Mouse (Mus musculus): Measurements from ENCODE around the gene Myo1d. TPM values are rescaled to one million over a fixed set of nuclear protein-coding genes. Genes with fewer than 3 reads are reported as not detected.

Myo1d gene
- polyA plus RNA-seq, 1 experiment, result 5.9 TPM

GRCm38 (mm10) chr11:80577747-80578640 lies 201.8 kb downstream of the Myo1d start:
- no peaks in the 10 kb centered on the region for H3K36me3 ChIP-seq (ENCODE audit: control insufficient read depth, insufficient read depth, low read length)
- DNase-seq, result no peak
- H3K27ac ChIP-seq (ENCODE audit: control insufficient read depth, insufficient read depth, low read length), result no peak overlapping the region
- no peak overlapping the region for H3K4me3 ChIP-seq (ENCODE audit: control insufficient read depth, insufficient read depth, low read length)
- no peaks in the 10 kb centered on the region for H3K27me3 ChIP-seq (ENCODE audit: control insufficient read depth, insufficient read depth, low read length)
- TF ChIP-seq POLR2A (IDR thresholded peaks at IDR 0.05; ENCODE audit: control insufficient read depth, extremely low read depth, insufficient read depth, low read length, poor library complexity) (no peak), CTCF (IDR thresholded peaks at IDR 0.05; ENCODE audit: borderline replicate concordance, control insufficient read depth, extremely low read depth, insufficient read depth, low read length, poor library complexity) (no peak)
- H3K4me1 ChIP-seq (replicated peaks; ENCODE audit: control insufficient read depth, insufficient read depth, low read length), result no peaks in the 10 kb centered on the region
- 83% methylated on average over 14 of the region's 14 CpGs for WGBS

DNA sequence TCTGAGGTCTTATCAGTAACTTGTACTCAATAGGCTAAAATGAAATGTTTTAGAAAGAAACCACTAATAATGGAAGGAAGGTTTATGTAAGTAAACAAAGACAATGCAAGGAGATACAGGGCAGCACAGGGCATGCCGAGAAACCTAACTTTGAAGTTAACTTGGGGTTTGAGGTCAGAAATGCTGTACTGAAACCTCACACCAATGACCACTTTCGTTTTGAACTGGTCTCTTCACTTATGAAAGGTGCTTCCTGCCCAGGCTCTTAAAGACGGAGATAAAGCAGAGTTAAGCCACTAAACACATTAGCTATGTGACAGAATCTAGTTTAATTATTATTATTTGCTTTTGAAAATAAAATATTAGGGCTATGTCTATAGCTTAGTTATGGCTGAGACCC lies 204.0 kb downstream of the Myo1d start:
- Histone ChIP-seq H3K27me3 (ENCODE audit: control insufficient read depth, insufficient read depth, low read length) (no peaks in the 10 kb centered on the region), H3K36me3 (ENCODE audit: control insufficient read depth, insufficient read depth, low read length) (no peaks in the 10 kb centered on the region), H3K4me3 (ENCODE audit: control insufficient read depth, insufficient read depth, low read length) (no peak overlapping the region), H3K4me1 (replicated peaks; ENCODE audit: control insufficient read depth, insufficient read depth, low read length) (no peaks in the 10 kb centered on the region), H3K27ac (ENCODE audit: control insufficient read depth, insufficient read depth, low read length) (no peak overlapping the region)
- WGBS, result 12% methylated on average over 3 of the region's 3 CpGs
- no peak for DNase-seq
- no peak for TF ChIP-seq POLR2A (IDR thresholded peaks at IDR 0.05; ENCODE audit: control insufficient read depth, extremely low read depth, insufficient read depth, low read length, poor library complexity)
- TF ChIP-seq CTCF (IDR thresholded peaks at IDR 0.05; ENCODE audit: borderline replicate concordance, control insufficient read depth, extremely low read depth, insufficient read depth, low read length, poor library complexity), result no peak

GRCm38 (mm10) chr11:80566286-80566685 lies 213.5 kb downstream of the Myo1d start:
- Histone ChIP-seq H3K36me3 (ENCODE audit: control insufficient read depth, insufficient read depth, low read length) (no peaks in the 10 kb centered on the region), H3K27ac (ENCODE audit: control insufficient read depth, insufficient read depth, low read length) (no peak overlapping the region), H3K4me1 (replicated peaks; ENCODE audit: control insufficient read depth, insufficient read depth, low read length) (no peaks in the 10 kb centered on the region), H3K27me3 (ENCODE audit: control insufficient read depth, insufficient read depth, low read length) (no peaks in the 10 kb centered on the region), H3K4me3 (ENCODE audit: control insufficient read depth, insufficient read depth, low read length) (no peak overlapping the region)
- TF ChIP-seq CTCF (IDR thresholded peaks at IDR 0.05; ENCODE audit: borderline replicate concordance, control insufficient read depth, extremely low read depth, insufficient read depth, low read length, poor library complexity) (no peak), POLR2A (IDR thresholded peaks at IDR 0.05; ENCODE audit: control insufficient read depth, extremely low read depth, insufficient read depth, low read length, poor library complexity) (no peak)
- no peak for DNase-seq
- WGBS, result 88% methylated on average over 3 of the region's 3 CpGs

DNA sequence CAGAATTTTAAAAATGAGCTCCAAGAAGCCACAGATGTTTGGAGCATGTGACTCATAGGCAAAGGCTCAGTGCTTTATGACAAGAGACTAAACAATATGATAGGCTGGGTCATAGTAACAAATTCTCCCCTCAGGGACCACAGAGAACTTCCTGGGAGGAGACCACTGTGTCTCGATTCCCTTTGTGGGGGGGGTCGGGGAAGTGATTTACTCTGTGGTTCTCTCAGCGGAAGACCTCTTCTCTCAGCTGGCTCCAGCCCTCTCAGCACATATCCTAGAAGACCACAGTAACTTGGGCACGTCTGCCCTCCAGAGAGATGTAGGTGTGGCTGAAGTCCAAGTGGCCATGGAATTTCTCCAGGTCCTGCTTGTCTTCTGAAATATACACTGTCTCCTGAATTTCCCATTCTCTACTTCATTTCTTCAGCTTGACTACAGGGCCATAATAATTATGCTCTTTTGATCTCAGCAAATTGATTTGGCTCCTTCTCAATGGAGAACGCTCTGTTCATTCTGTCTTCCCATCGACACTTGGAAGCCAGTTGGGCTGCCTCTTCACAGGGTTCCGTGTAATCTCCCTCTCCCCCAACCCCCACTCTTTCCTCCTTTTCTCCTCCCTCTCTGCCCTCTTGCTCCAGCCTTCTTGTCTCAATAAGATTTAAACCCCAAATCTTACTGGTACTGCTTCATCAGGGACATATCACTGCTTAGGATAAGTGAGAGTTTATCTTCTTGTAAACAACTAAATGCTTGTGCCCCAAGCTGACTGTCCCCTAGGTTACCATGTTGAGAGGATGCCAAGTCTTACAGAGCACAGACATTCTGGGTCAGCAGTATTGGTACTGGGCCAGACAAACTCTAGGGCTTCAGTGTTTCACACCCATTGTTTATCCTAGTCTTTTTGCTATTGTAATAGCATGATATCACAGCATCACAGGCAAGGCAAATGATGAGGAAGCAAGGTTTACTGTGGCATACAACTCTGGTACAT lies 214.6 kb downstream of the Myo1d start:
- TF ChIP-seq POLR2A (IDR thresholded peaks at IDR 0.05; ENCODE audit: control insufficient read depth, extremely low read depth, insufficient read depth, low read length, poor library complexity) (no peak), CTCF (IDR thresholded peaks at IDR 0.05; ENCODE audit: borderline replicate concordance, control insufficient read depth, extremely low read depth, insufficient read depth, low read length, poor library complexity) (no peak)
- 47% methylated on average over 7 of the region's 7 CpGs for WGBS
- DNase-seq, result no peak
- Histone ChIP-seq H3K4me1 (replicated peaks; ENCODE audit: control insufficient read depth, insufficient read depth, low read length) (no peaks in the 10 kb centered on the region), H3K4me3 (ENCODE audit: control insufficient read depth, insufficient read depth, low read length) (no peak overlapping the region), H3K36me3 (ENCODE audit: control insufficient read depth, insufficient read depth, low read length) (no peaks in the 10 kb centered on the region), H3K27ac (ENCODE audit: control insufficient read depth, insufficient read depth, low read length) (no peak overlapping the region), H3K27me3 (ENCODE audit: control insufficient read depth, insufficient read depth, low read length) (no peaks in the 10 kb centered on the region)

GRCm38 (mm10) chr11:80562479-80562878 lies 217.3 kb downstream of the Myo1d start:
- Histone ChIP-seq H3K4me1 (replicated peaks; ENCODE audit: control insufficient read depth, insufficient read depth, low read length) (no peaks in the 10 kb centered on the region), H3K27me3 (ENCODE audit: control insufficient read depth, insufficient read depth, low read length) (no peaks in the 10 kb centered on the region), H3K27ac (ENCODE audit: control insufficient read depth, insufficient read depth, low read length) (no peak overlapping the region), H3K36me3 (ENCODE audit: control insufficient read depth, insufficient read depth, low read length) (no peaks in the 10 kb centered on the region), H3K4me3 (ENCODE audit: control insufficient read depth, insufficient read depth, low read length) (no peak overlapping the region)
- peak; percentile 72 for DNase-seq
- WGBS, result 64% methylated on average over 3 of the region's 3 CpGs
- no peak for TF ChIP-seq POLR2A (IDR thresholded peaks at IDR 0.05; ENCODE audit: control insufficient read depth, extremely low read depth, insufficient read depth, low read length, poor library complexity)
- no peak for TF ChIP-seq CTCF (IDR thresholded peaks at IDR 0.05; ENCODE audit: borderline replicate concordance, control insufficient read depth, extremely low read depth, insufficient read depth, low read length, poor library complexity)

- Histone ChIP-seq H3K4me3 (ENCODE audit: control insufficient read depth, insufficient read depth, low read length) (no peak overlapping the region), H3K4me1 (replicated peaks; ENCODE audit: control insufficient read depth, insufficient read depth, low read length) (no peaks in the 10 kb centered on the region), H3K27me3 (ENCODE audit: control insufficient read depth, insufficient read depth, low read length) (no peaks in the 10 kb centered on the region), H3K36me3 (ENCODE audit: control insufficient read depth, insufficient read depth, low read length) (no peaks in the 10 kb centered on the region), H3K27ac (ENCODE audit: control insufficient read depth, insufficient read depth, low read length) (no peak overlapping the region)
- DNase-seq, result no peak
- TF ChIP-seq POLR2A (IDR thresholded peaks at IDR 0.05; ENCODE audit: control insufficient read depth, extremely low read depth, insufficient read depth, low read length, poor library complexity) (no peak), CTCF (IDR thresholded peaks at IDR 0.05; ENCODE audit: borderline replicate concordance, control insufficient read depth, extremely low read depth, insufficient read depth, low read length, poor library complexity) (no peak)
- WGBS, result 17% methylated on average over 5 of the region's 5 CpGs
These were observed 219.1 kb downstream of the Myo1d start for GRCm38 (mm10) chr11:80560770-80561169.
